Mouse (Mus musculus): ENCODE data around the gene Skil.

Skil gene

GRCm38 (mm10) chr3:31083507-31084245 is 11.2 kb upstream of the Skil start:
- no peak for DNase-seq (ENCODE audit: low read depth, low spot score)

GRCm38 (mm10) chr3:31085000-31085399 is 9.9 kb upstream of the Skil start:
- DNase-seq (ENCODE audit: low read depth, low spot score), result no peak

GRCm38 (mm10) chr3:31088789-31089775 is 5.8 kb upstream of the Skil start:
- DNase-seq (ENCODE audit: low read depth, low spot score), result no peak

- DNase-seq (ENCODE audit: low read depth, low spot score), result no peak
Measured at GRCm38 (mm10) chr3:31089956-31090355, 4.9 kb upstream of the Skil start.

GRCm38 (mm10) chr3:31093196-31093595 is 1.7 kb upstream of the Skil start:
- DNase-seq (ENCODE audit: low read depth, low spot score), result no peak

GRCm38 (mm10) chr3:31093627-31094351 is 1.1 kb upstream of the Skil start:
- DNase-seq (ENCODE audit: low read depth, low spot score), result no peak

GRCm38 (mm10) chr3:31095179-31095490 is 277 bp downstream of the Skil start:
- no peak for DNase-seq (ENCODE audit: low read depth, low spot score)

- DNase-seq (ENCODE audit: low read depth, low spot score), result no peak
Measured at GRCm38 (mm10) chr3:31095491-31096154, 765 bp downstream of the Skil start.

GRCm38 (mm10) chr3:31096155-31097101 is 1.6 kb downstream of the Skil start:
- DNase-seq (ENCODE audit: low read depth, low spot score), result no peak

- DNase-seq (ENCODE audit: low read depth, low spot score), result no peak
Measured at GRCm38 (mm10) chr3:31097102-31097720, 2.4 kb downstream of the Skil start.

GRCm38 (mm10) chr3:31097976-31098375 is 3.1 kb downstream of the Skil start:
- DNase-seq (ENCODE audit: low read depth, low spot score), result no peak

- DNase-seq (ENCODE audit: low read depth, low spot score), result no peak
Measured at GRCm38 (mm10) chr3:31098556-31098955, 3.7 kb downstream of the Skil start.

GRCm38 (mm10) chr3:31100026-31100425 is 5.2 kb downstream of the Skil start:
- DNase-seq (ENCODE audit: low read depth, low spot score), result no peak

- no peak for DNase-seq (ENCODE audit: low read depth, low spot score)
Measured at GRCm38 (mm10) chr3:31100802-31101201, 5.9 kb downstream of the Skil start.

- DNase-seq (ENCODE audit: low read depth, low spot score), result no peak
Measured at GRCm38 (mm10) chr3:31104936-31105335, 10.1 kb downstream of the Skil start.

GRCm38 (mm10) chr3:31106597-31106996 is 11.7 kb downstream of the Skil start:
- no peak for DNase-seq (ENCODE audit: low read depth, low spot score)

GRCm38 (mm10) chr3:31107674-31108073 is 12.8 kb downstream of the Skil start:
- DNase-seq (ENCODE audit: low read depth, low spot score), result no peak

- no peak for DNase-seq (ENCODE audit: low read depth, low spot score)
Measured at GRCm38 (mm10) chr3:31109108-31109507, 14.2 kb downstream of the Skil start.

- DNase-seq (ENCODE audit: low read depth, low spot score), result no peak
Measured at GRCm38 (mm10) chr3:31123098-31123497, 28.2 kb downstream of the Skil start.

- DNase-seq (ENCODE audit: low read depth, low spot score), result no peak
Measured at GRCm38 (mm10) chr3:31126303-31126702, 31.4 kb downstream of the Skil start.

All from WW6 (cell line).